Mouse (Mus musculus) hindbrain, embryonic 12.5 days (tissue): Measurements from ENCODE around the gene Disp3. TPM values are rescaled to one million over a fixed set of nuclear protein-coding genes. Genes with fewer than 3 reads are reported as not detected.

ENCODE experiments used
- ATAC-seq: fragments of 200-750 bp; cut with Nextera tagmentation; 2 replicates; pipeline ENCODE4 v1.8.0; 2017; ENCODE audit warnings: moderate TSS enrichment; ENCODE audit not compliant: low FRiP score
- H3K27ac ChIP-seq: fragments of 300-500 bp; sonication (generic); 2 replicates; pipeline ENCODE4 v1.5.1; 2016; ENCODE audit warnings: mild to moderate bottlenecking
- H3K27me3 ChIP-seq: fragments of 300-500 bp; sonication (generic); 2 replicates; pipeline ENCODE4 v1.6.1; 2016; ENCODE audit warnings: mild to moderate bottlenecking
- H3K36me3 ChIP-seq: fragments of 300-500 bp; sonication (generic); 2 replicates; pipeline ENCODE4 v1.6.1; 2016; ENCODE audit warnings: mild to moderate bottlenecking
- H3K4me1 ChIP-seq: fragments of 300-500 bp; sonication (generic); 2 replicates; pipeline ENCODE4 v1.6.1; 2016
- H3K4me2 ChIP-seq: fragments of 300-500 bp; sonication (generic); replicated peaks from 2 replicates; pipeline ENCODE4 v1.6.1; 2016; ENCODE audit warnings: mild to moderate bottlenecking
- H3K4me3 ChIP-seq: fragments of 300-500 bp; sonication (generic); 2 replicates; pipeline ENCODE4 v1.5.1; 2016; ENCODE audit warnings: mild to moderate bottlenecking
- H3K9ac ChIP-seq: fragments of 300-500 bp; sonication (generic); 2 replicates; pipeline ENCODE4 v1.6.1; 2016; ENCODE audit warnings: mild to moderate bottlenecking, moderate library complexity
- H3K9me3 ChIP-seq: fragments of 300-500 bp; sonication (generic); replicated peaks from 2 replicates; pipeline ENCODE4 v1.6.1; 2016; ENCODE audit warnings: mild to moderate bottlenecking
- WGBS: fragments of 180-500 bp; shearing (Covaris S2); methylation state at CpG from one replicate; pipeline ENCODE4 v1.1.7; 2016; 5-methylcytosine and 5-hydroxymethylcytosine counted together
- polyA plus RNA-seq: library from polyadenylated mRNA; unstranded; fragments of >200 nt; fragmentation: Nextera tagmentation; extraction: Ambion mirVana; gene quantifications from 2 replicates; pipeline ENCODE4 v1.2.1, GENCODE M21; 2016

Gene Disp3
- polyA plus RNA-seq, 1 experiment from 2014 or later, result 14.7 TPM

GRCm38 (mm10) chr4:148204061-148204872, 83.5 kb downstream of the Disp3 start:
- H3K27ac ChIP-seq, result peak overlapping the region; percentile 48
- no peaks in the 10 kb centered on the region; the same call in 1 of the 2 replicates for H3K27me3 ChIP-seq
- no peaks in the 10 kb centered on the region for H3K9me3 ChIP-seq
- peaks cover 5% of the 10 kb centered on the region; the same call in 1 of the 2 replicates for H3K4me1 ChIP-seq
- H3K9ac ChIP-seq, result no peak overlapping the region
- H3K36me3 ChIP-seq, result no peaks in the 10 kb centered on the region
- peak; percentile 45; the same call in 1 of the 2 replicates for ATAC-seq
- H3K4me3 ChIP-seq, result no peak overlapping the region
- WGBS, result 51% methylated on average over 15 of the region's 15 CpGs
- H3K4me2 ChIP-seq, result no peak overlapping the region

GRCm38 (mm10) chr4:148203557-148203956, 84.2 kb downstream of the Disp3 start:
- Histone ChIP-seq H3K36me3 (no peaks in the 10 kb centered on the region), H3K4me1 (peaks cover 12% of the 10 kb centered on the region; the same call in 1 of the 2 replicates), H3K4me3 (no peak overlapping the region), H3K27me3 (peaks cover 6% of the 10 kb centered on the region; the same call in 1 of the 2 replicates), H3K9me3 (no peaks in the 10 kb centered on the region), H3K9ac (no peak overlapping the region), H3K27ac (no peak overlapping the region), H3K4me2 (no peak overlapping the region)
- ATAC-seq, result no peak
- WGBS, result 92% methylated on average over 2 of the region's 2 CpGs

GRCm38 (mm10) chr4:148198721-148199120, 89.0 kb downstream of the Disp3 start:
- Histone ChIP-seq H3K36me3 (no peaks in the 10 kb centered on the region), H3K9ac (no peak overlapping the region), H3K4me1 (peaks cover 8% of the 10 kb centered on the region; the same call in 1 of the 2 replicates), H3K27me3 (peaks cover 8% of the 10 kb centered on the region), H3K4me2 (no peak overlapping the region), H3K9me3 (no peaks in the 10 kb centered on the region), H3K27ac (no peak overlapping the region), H3K4me3 (no peak overlapping the region)
- 45% methylated on average over 10 of the region's 10 CpGs for WGBS
- no peak for ATAC-seq

GRCm38 (mm10) chr4:148194400-148194799, 93.4 kb downstream of the Disp3 start:
- H3K4me2 ChIP-seq, result no peak overlapping the region
- peaks cover 15% of the 10 kb centered on the region for H3K4me1 ChIP-seq
- peaks cover 8% of the 10 kb centered on the region; the same call in 1 of the 2 replicates for H3K27me3 ChIP-seq
- H3K4me3 ChIP-seq, result no peak overlapping the region
- H3K27ac ChIP-seq, result no peak overlapping the region
- no peak for ATAC-seq
- no peak overlapping the region for H3K9ac ChIP-seq
- H3K9me3 ChIP-seq, result no peaks in the 10 kb centered on the region
- no peaks in the 10 kb centered on the region for H3K36me3 ChIP-seq

GRCm38 (mm10) chr4:148192707-148193245, 95.0 kb downstream of the Disp3 start:
- Histone ChIP-seq H3K4me1 (peaks cover 7% of the 10 kb centered on the region), H3K9me3 (no peaks in the 10 kb centered on the region), H3K36me3 (no peaks in the 10 kb centered on the region), H3K4me2 (no peak overlapping the region), H3K27ac (no peak overlapping the region), H3K4me3 (no peak overlapping the region), H3K27me3 (peaks cover 3% of the 10 kb centered on the region; the same call in 1 of the 2 replicates), H3K9ac (no peak overlapping the region)
- ATAC-seq, result peak; percentile 36; the same call in 1 of the 2 replicates
- 32% methylated on average over 11 of the region's 11 CpGs for WGBS

Other genes starting within 250 kb of the Disp3 start
- gene Clcn6, start 249.1 kb downstream of the Disp3 start, polyA plus RNA-seq, result 27.5 and 28.7 TPM in 2 replicates
- gene Mthfr, start 248.9 kb downstream of the Disp3 start, polyA plus RNA-seq, result 34.5 and 34.9 TPM in 2 replicates
- 10.3 and 11.9 TPM in 2 replicates for gene Agtrap, start 199.9 kb downstream of the Disp3 start, polyA plus RNA-seq
- 85.5 and 89.9 TPM in 2 replicates for gene Mad2l2, start 157.6 kb downstream of the Disp3 start, polyA plus RNA-seq
- 11.6 and 12.8 TPM in 2 replicates for gene Draxin, start 157.3 kb downstream of the Disp3 start, polyA plus RNA-seq
- 15.2 and 15.9 TPM in 2 replicates for gene Fbxo6, start 135.8 kb downstream of the Disp3 start, polyA plus RNA-seq
- 77.6 and 80.6 TPM in 2 replicates for gene Fbxo44, start 127.5 kb downstream of the Disp3 start, polyA plus RNA-seq
- 3.3 and 10.9 TPM in 2 replicates for gene Fbxo2, start 127.3 kb downstream of the Disp3 start, polyA plus RNA-seq
- gene Ubiad1, start 156.8 kb upstream of the Disp3 start, polyA plus RNA-seq, result 20.4 and 22.2 TPM in 2 replicates
- gene Mtor, start 160.6 kb upstream of the Disp3 start, polyA plus RNA-seq, result 30.2 and 31.9 TPM in 2 replicates
- 0.35 and 0.38 TPM in 2 replicates for gene Angptl7, start 212.5 kb upstream of the Disp3 start, polyA plus RNA-seq